Mouse (Mus musculus) heart, postnatal 0 days (tissue): ENCODE results near the gene Itpr2. TPM values are rescaled to one million over a fixed set of nuclear protein-coding genes. Genes with fewer than 3 reads are reported as not detected.
A peak's percentile ranks its signal among the peaks of the same experiment; 100 is the strongest.

Experiments used
- ATAC-seq: fragments of 200-750 bp; cut with Nextera tagmentation; 2 replicates; pipeline ENCODE4 v1.8.0; 2017; ENCODE audit warnings: low read depth, moderate number of reproducible peaks, moderate library complexity; ENCODE audit not compliant: insufficient read depth
- DNase-seq: peaks from one replicate; pipeline ENCODE4 v3.0.0-alpha.2; 2016; ENCODE audit warnings: low spot score
- H3K27ac ChIP-seq: fragments of 300-500 bp; sonication (generic); 2 replicates; pipeline ENCODE4 v1.5.1; 2014; ENCODE audit warnings: low read depth, mild to moderate bottlenecking
- H3K27me3 ChIP-seq: fragments of 300-500 bp; sonication (generic); 2 replicates; pipeline ENCODE4 v1.6.1; 2014; ENCODE audit warnings: low read length, mixed read lengths; ENCODE audit not compliant: control insufficient read depth, insufficient read depth
- H3K36me3 ChIP-seq: fragments of 300-500 bp; sonication (generic); replicated peaks from 2 replicates; pipeline ENCODE4 v1.6.1; 2014; ENCODE audit warnings: low read length, mixed read lengths; ENCODE audit not compliant: control insufficient read depth, insufficient read depth
- H3K4me1 ChIP-seq: fragments of 300-500 bp; sonication (generic); 2 replicates; pipeline ENCODE4 v1.6.1; 2014; ENCODE audit warnings: antibody characterized with exemption; ENCODE audit not compliant: control insufficient read depth, insufficient read depth
- H3K4me2 ChIP-seq: fragments of 300-500 bp; sonication (generic); 2 replicates; pipeline ENCODE4 v1.6.1; 2014; ENCODE audit warnings: low read depth, mild to moderate bottlenecking, low read length, moderate library complexity
- H3K4me3 ChIP-seq: fragments of 300-500 bp; sonication (generic); 2 replicates; pipeline ENCODE4 v1.5.1; 2014; ENCODE audit warnings: low read depth, low read length
- H3K9ac ChIP-seq: fragments of 300-500 bp; sonication (generic); replicated peaks from 2 replicates; pipeline ENCODE4 v1.6.1; 2014; ENCODE audit warnings: low read depth, low read length, mixed read lengths
- H3K9me3 ChIP-seq: fragments of 300-500 bp; sonication (generic); replicated peaks from 2 replicates; pipeline ENCODE4 v1.6.1; 2016; ENCODE audit warnings: low read length; ENCODE audit not compliant: control insufficient read depth
- CTCF ChIP-seq: IDR thresholded peaks from 2 replicates; pipeline ENCODE4 v1.5.1; 2016; ENCODE audit warnings: antibody characterized with exemption, control low read depth, low read depth
- EP300 ChIP-seq: IDR thresholded peaks from 2 replicates; pipeline ENCODE4 v1.6.1; 2016; ENCODE audit warnings: antibody characterized with exemption, low read depth
- WGBS: fragments of 180-500 bp; shearing (Covaris S2); extraction: QIAGEN DNeasy Blood & Tissue Kit; methylation state at CpG from one replicate; pipeline ENCODE4 v1.1.7; 2014; 5-methylcytosine and 5-hydroxymethylcytosine counted together
- polyA plus RNA-seq: library from polyadenylated mRNA; unstranded; fragments of >200 nt; fragmentation: Nextera tagmentation; extraction: Ambion mirVana; gene quantifications from 2 replicates; pipeline ENCODE4 v1.2.1, GENCODE M21; 2015
- total RNA-seq: library from RNA; depleted of rRNA; stranded (reverse); fragments of >200 nt; gene quantifications from 2 replicates; pipeline ENCODE4 v1.2.3, GENCODE M21; 2014; ENCODE audit warnings: low replicate concordance

The Itpr2 gene
- total and polyA plus RNA-seq, 2 experiments from 2014 or later = 26.5 to 59.5 TPM

GRCm38 (mm10) chr6:146304088-146304487 is 197.9 kb downstream of the Itpr2 start:
- no peaks in the 10 kb centered on the region for H3K27me3 ChIP-seq
- H3K9ac ChIP-seq = no peak overlapping the region
- H3K27ac ChIP-seq = no peak overlapping the region
- no peak for TF ChIP-seq CTCF
- TF ChIP-seq EP300 = no peak
- no peak overlapping the region for H3K4me2 ChIP-seq
- 96% methylated on average over 11 of the region's 11 CpGs for WGBS
- H3K36me3 ChIP-seq = peaks cover 21% of the 10 kb centered on the region; the same call in 1 of the 2 replicates
- H3K9me3 ChIP-seq = no peaks in the 10 kb centered on the region
- H3K4me3 ChIP-seq = no peak overlapping the region
- no peak for ATAC-seq
- H3K4me1 ChIP-seq = no peaks in the 10 kb centered on the region
- no peak for DNase-seq

DNA sequence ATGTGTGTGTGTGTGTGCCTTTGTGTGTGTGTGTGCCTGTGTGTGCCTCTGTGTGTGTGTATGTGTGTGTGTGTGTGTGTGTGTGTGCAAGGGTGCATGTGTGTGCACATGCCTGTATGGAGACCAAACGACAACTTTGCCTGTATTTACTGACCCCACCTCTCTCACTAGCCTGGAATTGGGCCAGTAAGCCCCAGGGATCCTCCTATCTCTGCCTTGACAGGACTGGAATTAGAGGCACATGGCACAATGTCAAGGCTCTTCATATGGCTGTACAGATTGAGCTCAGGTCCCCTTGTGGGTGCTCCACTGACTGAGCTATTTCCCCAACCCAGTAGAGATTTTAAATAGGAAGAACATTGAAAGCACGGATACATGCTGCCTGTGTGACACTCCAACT is 198.7 kb downstream of the Itpr2 start:
- DNase-seq (no peak), ATAC-seq (no peak)
- TF ChIP-seq EP300 (no peak), CTCF (no peak)
- H3K4me2 ChIP-seq = no peak overlapping the region
- WGBS = 56% methylated on average over 2 of the region's 2 CpGs
- no peaks in the 10 kb centered on the region for H3K9me3 ChIP-seq
- H3K27ac ChIP-seq = no peak overlapping the region
- H3K4me1 ChIP-seq = no peaks in the 10 kb centered on the region
- H3K4me3 ChIP-seq = no peak overlapping the region
- no peaks in the 10 kb centered on the region for H3K27me3 ChIP-seq
- peaks cover 22% of the 10 kb centered on the region; the same call in 1 of the 2 replicates for H3K36me3 ChIP-seq
- no peak overlapping the region for H3K9ac ChIP-seq

GRCm38 (mm10) chr6:146302574-146303130 is 199.4 kb downstream of the Itpr2 start:
- Histone ChIP-seq H3K4me2 (no peak overlapping the region), H3K9ac (no peak overlapping the region), H3K27ac (no peak overlapping the region), H3K9me3 (no peaks in the 10 kb centered on the region), H3K27me3 (no peaks in the 10 kb centered on the region), H3K4me1 (no peaks in the 10 kb centered on the region), H3K36me3 (peaks cover 22% of the 10 kb centered on the region; the same call in 1 of the 2 replicates), H3K4me3 (no peak overlapping the region)
- no peak for ATAC-seq
- WGBS = 82% methylated on average over 8 of the region's 8 CpGs
- DNase-seq = no peak
- TF ChIP-seq EP300 (no peak), CTCF (no peak)

DNA sequence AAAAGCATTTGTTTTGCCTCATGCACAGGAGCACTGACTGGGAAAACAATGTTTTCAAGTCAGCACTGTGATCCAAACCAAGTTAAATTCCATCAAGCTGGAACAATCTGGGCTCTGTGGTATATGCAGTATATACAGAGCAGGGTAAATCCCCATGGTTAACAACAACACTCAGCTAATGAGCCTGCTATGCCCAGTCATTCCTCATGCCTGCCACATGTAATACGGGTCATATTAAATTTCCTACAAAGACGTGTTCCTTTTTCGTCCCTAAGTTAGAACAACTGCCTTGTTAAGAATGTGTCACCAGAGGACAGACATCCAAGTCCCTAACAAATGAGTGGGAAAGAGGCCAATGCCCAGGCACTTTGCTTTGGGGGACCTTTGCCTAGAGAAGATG is 199.9 kb downstream of the Itpr2 start:
- Histone ChIP-seq H3K27me3 (no peaks in the 10 kb centered on the region), H3K4me3 (no peak overlapping the region), H3K4me2 (no peak overlapping the region), H3K9me3 (no peaks in the 10 kb centered on the region), H3K27ac (no peak overlapping the region), H3K9ac (no peak overlapping the region), H3K36me3 (peaks cover 23% of the 10 kb centered on the region; the same call in 1 of the 2 replicates), H3K4me1 (no peaks in the 10 kb centered on the region)
- 60% methylated on average over 3 of the region's 3 CpGs for WGBS
- no peak for ATAC-seq
- TF ChIP-seq EP300 (no peak), CTCF (no peak)
- DNase-seq = no peak

- ATAC-seq = no peak
- Histone ChIP-seq H3K9me3 (no peaks in the 10 kb centered on the region), H3K4me2 (no peak overlapping the region), H3K4me3 (no peak overlapping the region), H3K4me1 (no peaks in the 10 kb centered on the region), H3K36me3 (peaks cover 22% of the 10 kb centered on the region; the same call in 1 of the 2 replicates), H3K9ac (no peak overlapping the region), H3K27me3 (no peaks in the 10 kb centered on the region), H3K27ac (no peak overlapping the region)
- no peak for DNase-seq
- no peak for TF ChIP-seq CTCF
- no peak for TF ChIP-seq EP300
These were observed 201.1 kb downstream of the Itpr2 start for GRCm38 (mm10) chr6:146300961-146301360.

DNA sequence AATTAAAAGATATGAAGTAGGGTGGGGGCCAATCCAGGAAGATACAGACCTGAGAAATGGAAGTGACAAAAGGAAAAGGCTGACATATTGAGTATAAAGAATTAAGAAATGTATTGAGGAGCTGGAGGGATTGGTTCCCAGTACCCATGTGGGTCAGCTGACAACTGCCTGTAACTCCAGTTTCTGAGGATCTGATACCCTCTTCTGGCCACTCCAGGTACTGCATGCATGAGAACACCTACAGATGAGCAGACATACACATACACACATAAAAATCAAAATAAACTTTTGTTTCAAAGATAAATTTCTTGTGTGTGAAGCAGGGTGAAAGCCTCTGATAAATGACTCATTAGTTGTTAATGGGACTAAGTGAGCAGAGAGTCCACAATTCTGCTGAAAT is 203.3 kb downstream of the Itpr2 start:
- Histone ChIP-seq H3K4me2 (no peak overlapping the region), H3K9ac (no peak overlapping the region), H3K27me3 (no peaks in the 10 kb centered on the region), H3K36me3 (peaks cover 24% of the 10 kb centered on the region), H3K4me3 (no peak overlapping the region), H3K4me1 (0 out of 2 replicates have a peak, but pooled peaks cover 5% of the 10 kb centered on the region), H3K9me3 (no peaks in the 10 kb centered on the region), H3K27ac (no peak overlapping the region)
- no peak for ATAC-seq
- TF ChIP-seq EP300 = no peak
- peak; percentile 32 for TF ChIP-seq CTCF
- no peak for DNase-seq
